ENCODE assay signal across 7 mouse cellular contexts in the genomic region with DNA sequence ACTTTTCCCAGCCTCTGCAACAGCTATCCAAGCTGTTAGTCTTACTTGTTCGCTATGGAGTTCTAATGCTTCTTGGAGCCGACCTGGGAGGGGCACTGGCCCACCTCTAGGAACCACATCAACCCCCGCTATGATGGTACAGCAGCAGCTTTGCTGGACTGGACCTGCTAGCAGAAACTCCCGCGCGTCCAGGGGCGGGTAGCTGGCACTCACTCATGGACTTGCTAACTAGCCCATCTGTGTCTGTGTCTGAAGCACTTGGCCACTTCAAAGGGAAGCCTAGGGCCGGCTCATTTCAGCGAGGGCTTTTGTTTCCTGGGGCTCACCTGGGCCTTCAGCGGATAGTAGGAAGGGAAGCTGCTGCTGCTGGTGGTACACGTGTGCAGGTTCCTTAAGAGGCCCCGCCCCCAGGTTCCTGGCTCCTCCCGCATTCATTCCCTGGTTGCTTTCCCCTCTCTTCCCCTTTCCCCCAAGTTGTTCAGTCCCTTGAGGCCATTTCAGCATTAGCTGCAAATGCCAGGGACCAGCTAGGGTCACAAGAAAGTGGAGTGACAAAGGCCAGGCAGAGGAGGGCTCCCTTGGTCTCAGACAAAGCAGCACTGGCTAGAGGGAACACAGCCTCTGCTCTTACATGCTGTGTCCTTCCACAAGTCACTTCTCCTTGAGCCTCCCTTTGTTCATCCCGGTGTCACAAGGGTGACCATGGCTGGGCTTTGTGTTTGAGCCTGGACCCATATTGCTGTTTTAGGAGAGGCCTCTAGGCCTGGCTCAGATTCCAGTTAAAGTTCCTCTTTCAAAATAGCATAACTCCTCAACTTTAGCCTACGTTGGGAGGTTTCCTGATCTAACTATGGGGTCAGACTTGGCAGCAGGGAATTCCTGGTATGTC. TPM values are rescaled to one million over a fixed set of nuclear protein-coding genes. Genes with fewer than 3 reads are reported as not detected.
A peak's percentile ranks its signal among the peaks of the same experiment; 100 is the strongest.
DNase-seq lines count a peak whose midpoint lies in the region; ATAC-seq and TF ChIP-seq lines count a peak whose summit lies in the region.

Gene Lgals12, minus strand, starts transcription at position 393 of the 889 bp plus-strand sequence.

- WGBS in kidney, postnatal 0 days, result 9% methylated on average over 15 of the region's 15 CpGs
- 7% methylated on average over 15 of the region's 15 CpGs for WGBS in stomach, embryonic 14.5 days

- peak within 1 kb of the TSS; percentile 50 for H3K4me2 ChIP-seq in kidney, postnatal 0 days (ENCODE audit: low read length)
- H3K4me2 ChIP-seq in stomach, embryonic 14.5 days (replicated peaks; ENCODE audit: low read depth, low read length), result peak within 1 kb of the TSS; percentile 57

- no peak within 1 kb of the TSS for H3K27ac ChIP-seq in ES-Bruce4 (ENCODE audit: insufficient read depth, low read length)
- H3K27ac ChIP-seq in kidney, postnatal 0 days, result peak within 1 kb of the TSS; percentile 51
- H3K27ac ChIP-seq in stomach, embryonic 14.5 days (ENCODE audit: low read length), result peak within 1 kb of the TSS; percentile 85

- no peaks in the 10 kb centered on the region for H3K27me3 ChIP-seq in ES-Bruce4 (ENCODE audit: control insufficient read depth, insufficient read depth, low read length, poor library complexity, severe bottlenecking)
- H3K27me3 ChIP-seq in kidney, postnatal 0 days (ENCODE audit: insufficient read depth, low read length), result no peaks in the 10 kb centered on the region
- no peaks in the 10 kb centered on the region for H3K27me3 ChIP-seq in stomach, embryonic 14.5 days (ENCODE audit: control insufficient read depth, insufficient read depth, low read length)

- TF ChIP-seq CTCF in ES-Bruce4 (IDR thresholded peaks at IDR 0.05; ENCODE audit: low read depth, low read length), result no peak
- no peak for TF ChIP-seq CTCF in kidney, postnatal 0 days (IDR thresholded peaks at IDR 0.05; ENCODE audit: low read depth)

- ATAC-seq in frontal cortex, adult (ENCODE audit: low TSS enrichment), result peak; percentile 81
- peak; percentile 15; the same call in 1 of the 2 replicates for ATAC-seq in kidney, postnatal 0 days (replicated peaks; ENCODE audit: low FRiP score, low read depth)
- ATAC-seq in stomach, embryonic 14.5 days (ENCODE audit: insufficient number of reproducible peaks, insufficient read depth, low FRiP score, low read depth), result peak; percentile 15; the same call in 1 of the 2 replicates

- no peaks in the 10 kb centered on the region for H3K36me3 ChIP-seq in ES-Bruce4 (ENCODE audit: control insufficient read depth, insufficient read depth, low read length, poor library complexity, severe bottlenecking)
- H3K36me3 ChIP-seq in kidney, postnatal 0 days (ENCODE audit: insufficient read depth, low read length), result no peaks in the 10 kb centered on the region
- no peaks in the 10 kb centered on the region for H3K36me3 ChIP-seq in stomach, embryonic 14.5 days (ENCODE audit: control insufficient read depth, insufficient read depth, low read length)

- no peak within 1 kb of the TSS for H3K9ac ChIP-seq in ES-Bruce4 (ENCODE audit: low read depth, poor library complexity, severe bottlenecking)
- no peak within 1 kb of the TSS for H3K9ac ChIP-seq in kidney, postnatal 0 days (ENCODE audit: low read depth, low read length)
- H3K9ac ChIP-seq in stomach, embryonic 14.5 days (replicated peaks; ENCODE audit: low read depth, low read length), result no peak within 1 kb of the TSS; the same call in 1 of the 2 replicates

- H3K4me3 ChIP-seq in ES-Bruce4 (ENCODE audit: low read depth, low read length), result peak within 1 kb of the TSS; percentile 42
- H3K4me3 ChIP-seq in kidney, postnatal 0 days (replicated peaks; ENCODE audit: low read depth, low read length), result no peak within 1 kb of the TSS; the same call in 1 of the 2 replicates
- peak within 1 kb of the TSS; percentile 22 for H3K4me3 ChIP-seq in stomach, embryonic 14.5 days (ENCODE audit: low read depth, low read length)

- no peak for TF ChIP-seq EP300 in ES-Bruce4 (IDR thresholded peaks at IDR 0.05; ENCODE audit: insufficient read depth, low read depth, low read length)

- TF ChIP-seq POLR2A in ES-Bruce4 (IDR thresholded peaks at IDR 0.05; ENCODE audit: insufficient read depth, low read length), result no peak

- no peaks in the 10 kb centered on the region for H3K9me3 ChIP-seq in ES-Bruce4 (replicated peaks; ENCODE audit: control insufficient read depth, insufficient read depth, low read length, poor library complexity, severe bottlenecking)
- H3K9me3 ChIP-seq in kidney, postnatal 0 days (replicated peaks; ENCODE audit: low read length), result no peaks in the 10 kb centered on the region
- no peaks in the 10 kb centered on the region for H3K9me3 ChIP-seq in stomach, embryonic 14.5 days (ENCODE audit: control insufficient read depth, low read depth, low read length)

- DNase-seq in adrenal gland, adult 2 months, result peak; percentile 36
- DNase-seq in kidney, postnatal 0 days (ENCODE audit: low spot score), result peak; percentile 25
- peak; percentile 65 for DNase-seq in lung, postnatal 36 days
- no peak for DNase-seq in gastrocnemius, postnatal 4 days (ENCODE audit: low spot score in 2 of 2)

- peaks cover 3% of the 10 kb centered on the region for H3K4me1 ChIP-seq in ES-Bruce4 (ENCODE audit: control insufficient read depth, insufficient read depth, low read length)
- H3K4me1 ChIP-seq in kidney, postnatal 0 days (replicated peaks; ENCODE audit: insufficient read depth, low read length), result 0 out of 2 replicates have a peak, but pooled peaks cover 3% of the 10 kb centered on the region
- H3K4me1 ChIP-seq in stomach, embryonic 14.5 days (ENCODE audit: control insufficient read depth, insufficient read depth, low read length), result peaks cover 21% of the 10 kb centered on the region

RNA-seq across cellular contexts. Expression of gene Lgals12, which starts in this region (rescaled TPM):
- 0.43 and 0.46 TPM in 2 replicates for polyA plus RNA-seq in ES-Bruce4 (2011; ENCODE audit: insufficient read depth, insufficient read length, low read depth, missing spikeins)
- total RNA-seq in adrenal gland, adult 2 months (2021), result 10 to 100 TPM; 28.1 to 38.8 TPM
- 9.6 and 20.4 TPM in 2 replicates for polyA plus RNA-seq in adrenal gland, adult 2 months (2012; rRNA removed)
- polyA plus RNA-seq in kidney, postnatal 0 days (2015; fragmentation: Nextera tagmentation; extraction: Ambion mirVana), result 1.6 and 1.8 TPM in 2 replicates
- polyA plus RNA-seq in stomach, embryonic 14.5 days (2014; fragmentation: Nextera tagmentation; extraction: Ambion mirVana), result 1.5 and 2.4 TPM in 2 replicates
- total RNA-seq in gastrocnemius, postnatal 4 days (2021), result 1 to 10 TPM; 3.0 to 5.7 TPM

Comparison
In these comparisons a context has a peak if more than half of its experiments do, and no peak if none do; other contexts are left out.
1. RNA of gene Lgals12 (total RNA-seq): 28.1 to 38.8 TPM in adrenal gland, adult 2 months; 3.0 to 5.7 TPM in gastrocnemius, postnatal 4 days; every median in the first group is over 4 times any median in the second.
2. DNase-seq: peak in adrenal gland, adult 2 months (single experiment), kidney, postnatal 0 days (single experiment) and lung, postnatal 36 days (single experiment); none in gastrocnemius, postnatal 4 days (0 of 2).
3. ATAC-seq: peak in every context shown above with its lines; median percentile 81 in frontal cortex, adult; 15 in kidney, postnatal 0 days; 15 in stomach, embryonic 14.5 days.